Mouse (Mus musculus) retina, adult 2 months (tissue): ENCODE data around the gene B130006D01Rik.
"Not testable (repeated sequence)": the region's sequence is repeated elsewhere in the genome, so short reads cannot be mapped to it uniquely, and the experiment has no call there.

Experiments used
- DNase-seq: peaks from one replicate; pipeline ENCODE4 v3.0.0-alpha.2; 2012; ENCODE audit warnings: low read depth, low spot score

B130006D01Rik gene

DNA sequence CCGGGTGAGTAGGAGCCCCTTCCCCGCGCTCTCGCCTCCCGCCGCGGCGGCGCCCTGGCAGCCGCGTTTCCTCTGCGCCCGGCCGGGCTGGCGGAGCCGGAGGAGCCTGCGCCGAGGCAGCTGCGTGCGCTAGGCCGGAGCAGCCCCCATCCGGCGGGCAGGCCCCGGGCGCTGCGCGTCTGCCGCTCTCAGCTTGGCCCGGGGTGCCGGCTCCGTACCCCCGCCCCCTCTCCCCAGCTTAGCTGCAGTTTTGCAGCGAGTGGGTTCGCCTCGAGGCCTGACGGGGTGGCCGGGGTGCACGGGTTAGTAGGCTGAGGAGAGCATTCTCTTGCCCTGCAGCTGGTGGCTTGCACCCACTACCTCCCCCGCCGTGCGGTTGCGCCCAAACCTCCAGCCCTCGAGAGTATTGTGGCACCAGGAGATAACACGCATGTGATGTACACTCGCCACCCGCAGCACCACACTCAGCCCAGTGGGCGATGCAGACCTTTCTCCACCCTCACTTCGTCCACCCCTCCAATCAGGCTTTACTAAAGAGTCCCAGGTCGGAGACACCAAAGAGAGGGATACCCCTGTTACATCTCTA, 10.1 kb upstream of the B130006D01Rik start:
- no peak for DNase-seq

GRCm38 (mm10) chr11:95713811-95714241, 9.6 kb upstream of the B130006D01Rik start:
- DNase-seq = no peak

GRCm38 (mm10) chr11:95714411-95714810, 9.0 kb upstream of the B130006D01Rik start:
- DNase-seq = no peak

- DNase-seq = no peak
Observed at GRCm38 (mm10) chr11:95716136-95716535, 7.3 kb upstream of the B130006D01Rik start.

- DNase-seq = no peak
Observed at GRCm38 (mm10) chr11:95719356-95719755, 4.0 kb upstream of the B130006D01Rik start.

- DNase-seq = no peak
Observed at GRCm38 (mm10) chr11:95724466-95724865, 1.1 kb downstream of the B130006D01Rik start.

DNA sequence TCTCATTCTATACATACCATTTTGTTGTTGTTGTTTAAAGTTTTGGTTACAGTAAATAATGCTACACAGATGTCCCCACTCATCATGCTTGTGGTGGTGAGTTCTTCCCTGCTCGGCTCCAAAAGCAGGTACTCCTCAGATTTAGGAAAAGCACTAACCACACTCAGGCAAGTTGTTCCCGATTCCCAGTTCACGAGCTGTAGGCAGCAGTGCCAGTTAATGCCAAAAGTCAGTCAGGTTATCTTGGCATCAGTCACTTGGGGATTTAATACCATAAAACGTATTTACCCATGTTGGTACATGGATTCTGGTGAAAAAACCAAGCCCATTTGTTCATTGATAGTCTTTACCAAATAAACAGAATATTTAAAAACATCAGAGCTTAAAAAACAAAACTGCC, 2.8 kb downstream of the B130006D01Rik start:
- no peak for DNase-seq

DNA sequence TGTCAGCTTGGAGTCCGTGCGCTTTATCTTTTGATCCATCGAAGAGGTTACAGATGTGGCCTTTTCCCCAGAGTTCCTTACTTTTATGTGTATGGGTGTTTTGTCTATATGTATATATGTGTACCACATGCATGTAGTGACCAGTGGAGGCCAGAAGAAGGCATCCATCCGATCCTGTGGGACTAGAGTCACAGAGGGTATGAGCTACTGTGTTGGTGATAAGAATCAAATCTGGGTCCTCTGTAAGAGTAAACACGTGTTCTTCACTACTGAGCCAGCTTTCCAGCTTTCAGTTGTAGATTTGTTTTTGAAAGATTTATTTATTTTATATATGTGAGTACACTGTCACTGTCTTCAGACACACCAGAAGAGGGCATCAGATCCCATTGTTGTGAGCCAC, 4.6 kb downstream of the B130006D01Rik start:
- no peak for DNase-seq

GRCm38 (mm10) chr11:95728916-95729907, 5.8 kb downstream of the B130006D01Rik start:
- no peak for DNase-seq

GRCm38 (mm10) chr11:95734485-95734884, 11.1 kb downstream of the B130006D01Rik start:
- DNase-seq = no peak

GRCm38 (mm10) chr11:95737811-95738210, 14.4 kb downstream of the B130006D01Rik start:
- no peak for DNase-seq

DNA sequence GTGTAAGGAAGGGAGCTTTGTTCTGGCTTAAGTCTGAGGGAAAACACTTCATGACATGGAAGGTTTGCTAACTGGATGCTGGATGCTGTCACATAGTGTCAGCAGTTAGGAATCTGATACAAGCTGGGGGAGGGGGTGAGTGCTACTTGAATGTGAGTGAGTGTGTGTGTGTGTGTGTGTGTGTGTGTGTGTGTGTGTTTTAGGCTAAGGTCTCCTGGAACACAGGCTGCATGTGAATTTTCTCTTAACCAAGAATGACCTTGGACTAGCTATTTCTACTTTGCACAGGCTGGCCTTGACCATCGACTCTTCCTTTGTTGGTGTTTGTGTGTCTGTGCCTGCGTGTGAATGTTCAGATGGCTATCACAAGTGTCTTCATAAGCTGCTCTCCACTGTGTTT, 21.1 kb downstream of the B130006D01Rik start:
- no peak for DNase-seq

DNA sequence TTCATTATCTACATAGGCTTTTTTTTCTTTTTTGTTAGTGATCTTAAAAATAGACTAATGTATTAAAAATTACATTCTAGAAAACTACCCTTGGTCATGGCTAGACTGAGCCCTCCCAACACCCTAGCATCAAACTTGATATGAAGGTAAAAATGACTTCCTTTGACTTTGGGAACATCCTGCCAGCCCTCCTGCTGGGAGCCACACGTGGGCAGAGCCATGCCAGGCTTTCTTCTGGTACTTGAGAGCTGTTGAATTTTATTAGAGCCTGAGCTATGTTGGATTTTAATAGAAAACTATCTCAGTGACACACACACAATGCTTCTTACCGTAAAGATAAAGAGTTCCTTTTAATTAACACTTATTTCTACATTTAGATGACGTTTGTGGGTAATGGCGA, 23.4 kb downstream of the B130006D01Rik start:
- no peak for DNase-seq

GRCm38 (mm10) chr11:95748331-95748730, 24.9 kb downstream of the B130006D01Rik start:
- no peak for DNase-seq

- DNase-seq = no peak
Observed at GRCm38 (mm10) chr11:95749619-95750018, 26.2 kb downstream of the B130006D01Rik start.

DNA sequence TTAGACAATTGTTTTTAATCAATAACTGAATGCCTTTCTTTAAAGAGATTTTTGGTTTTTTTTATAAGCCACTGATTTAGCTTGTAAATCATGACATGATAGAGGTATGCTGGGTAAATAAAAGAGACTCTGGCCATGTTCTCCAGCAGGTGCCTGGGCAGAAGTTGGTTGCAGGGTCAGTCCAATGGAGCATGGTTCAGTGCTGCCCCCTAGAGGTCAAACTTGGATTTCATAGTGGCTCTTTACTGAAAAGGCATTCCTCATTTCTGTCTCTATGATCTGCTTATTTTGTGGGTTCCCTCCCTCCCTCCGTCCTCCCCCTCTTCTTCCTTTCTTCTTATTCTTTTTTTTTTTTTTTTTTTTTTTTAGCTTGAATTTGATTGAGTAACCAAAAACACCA, 27.6 kb downstream of the B130006D01Rik start:
- peak; percentile 62 for DNase-seq

DNA sequence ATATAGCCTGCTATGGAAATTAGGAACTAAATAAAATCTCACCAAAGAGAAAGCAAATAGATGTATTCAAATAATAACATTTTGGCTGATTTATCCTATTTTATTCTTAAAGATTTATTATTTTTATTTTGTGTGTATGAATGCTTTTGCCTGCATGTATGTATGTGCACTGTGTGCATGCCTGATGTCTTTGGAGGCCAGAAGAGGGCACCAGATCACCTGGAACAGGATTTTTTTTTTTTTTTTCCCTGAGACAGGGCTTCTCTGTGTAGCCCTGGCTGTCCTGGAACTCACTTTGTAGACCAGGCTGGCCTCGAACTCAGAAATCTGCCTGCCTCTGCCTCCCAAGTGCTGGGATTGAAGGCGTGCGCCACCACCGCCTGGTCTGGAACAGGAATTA, 31.8 kb downstream of the B130006D01Rik start:
- DNase-seq = not testable (repeated sequence)

DNA sequence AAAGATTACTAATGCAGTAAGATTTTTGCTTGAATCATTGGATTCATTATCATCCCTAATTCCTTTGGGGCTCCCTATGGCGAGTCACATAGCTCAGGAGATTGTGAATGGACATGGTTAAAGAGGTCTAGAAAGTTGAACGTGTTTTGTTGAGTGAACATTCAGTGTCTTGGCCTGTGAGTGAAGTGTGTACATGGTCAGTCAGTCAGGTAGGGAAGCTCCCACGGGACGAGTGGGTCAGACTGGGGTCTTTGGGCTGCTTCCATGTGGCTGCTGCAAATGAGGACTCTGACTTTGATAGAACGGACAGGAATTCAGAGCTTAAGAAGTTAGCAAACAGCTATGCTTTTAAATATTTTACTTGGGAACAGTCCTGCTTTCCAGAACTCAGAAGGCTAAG, 37.1 kb downstream of the B130006D01Rik start:
- no peak for DNase-seq

- no peak for DNase-seq
Observed at GRCm38 (mm10) chr11:95762996-95763395, 39.6 kb downstream of the B130006D01Rik start.

DNA sequence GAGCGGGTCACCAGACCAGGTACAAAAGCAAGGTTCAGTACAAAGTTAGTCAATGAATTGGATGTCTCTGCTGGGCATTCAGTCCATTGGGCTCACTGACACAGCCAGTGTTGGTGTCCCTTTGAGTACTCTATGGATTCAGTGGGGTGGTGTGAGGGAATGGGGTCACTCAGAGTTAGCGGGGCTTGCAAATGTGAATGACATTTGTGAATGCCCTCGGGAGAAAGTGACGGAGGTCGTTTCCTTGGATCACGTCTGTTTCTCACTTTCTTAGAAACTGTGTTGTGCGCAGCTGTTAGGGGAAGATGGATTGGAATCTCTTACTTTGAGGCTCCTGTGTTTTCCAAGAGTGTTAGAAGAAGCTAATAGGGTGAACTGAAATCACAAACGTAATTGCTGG, 41.4 kb downstream of the B130006D01Rik start:
- no peak for DNase-seq

DNA sequence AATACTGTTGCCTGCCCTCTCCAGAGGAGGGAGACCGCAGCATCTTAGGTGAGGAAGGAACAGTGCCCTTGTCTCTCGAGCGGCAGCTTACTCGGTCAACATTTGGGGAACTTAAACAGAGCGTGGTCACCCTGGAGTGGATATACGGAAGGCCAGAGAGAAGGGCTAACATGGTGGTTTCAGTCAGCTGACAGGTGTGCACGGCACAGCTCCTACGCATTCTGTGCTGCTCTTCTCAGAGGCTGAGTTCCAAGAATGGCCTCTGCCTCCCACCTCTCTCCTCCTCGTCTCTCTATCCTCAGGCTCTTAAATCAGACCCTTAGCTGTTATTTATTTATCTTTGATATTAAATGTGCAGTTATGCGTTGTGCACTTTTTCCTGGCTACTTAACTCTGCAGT, 41.9 kb downstream of the B130006D01Rik start:
- DNase-seq = no peak

GRCm38 (mm10) chr11:95768244-95768643, 44.9 kb downstream of the B130006D01Rik start:
- no peak for DNase-seq

DNA sequence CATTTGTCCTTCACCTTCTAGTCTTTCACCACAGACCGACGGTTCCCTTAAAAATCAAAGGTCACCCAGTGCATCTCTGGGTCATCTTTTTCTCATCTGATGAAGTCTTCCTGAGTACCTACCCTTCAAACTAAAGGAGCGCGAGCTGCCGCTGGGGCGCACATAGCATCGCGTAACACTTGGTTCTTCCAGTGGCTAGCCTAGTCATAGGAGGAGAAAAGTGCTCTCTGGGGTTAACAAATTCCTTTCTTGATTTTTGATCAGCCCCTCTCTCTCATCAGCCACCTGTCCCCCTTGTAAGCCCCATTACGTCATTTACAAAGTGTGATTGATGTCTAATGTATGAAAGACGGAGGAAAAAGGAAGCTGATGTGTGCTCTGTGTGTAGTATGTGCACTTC, 45.8 kb downstream of the B130006D01Rik start:
- no peak for DNase-seq
